ENCODE assay signal across 8 mouse cellular contexts in the genomic region with DNA sequence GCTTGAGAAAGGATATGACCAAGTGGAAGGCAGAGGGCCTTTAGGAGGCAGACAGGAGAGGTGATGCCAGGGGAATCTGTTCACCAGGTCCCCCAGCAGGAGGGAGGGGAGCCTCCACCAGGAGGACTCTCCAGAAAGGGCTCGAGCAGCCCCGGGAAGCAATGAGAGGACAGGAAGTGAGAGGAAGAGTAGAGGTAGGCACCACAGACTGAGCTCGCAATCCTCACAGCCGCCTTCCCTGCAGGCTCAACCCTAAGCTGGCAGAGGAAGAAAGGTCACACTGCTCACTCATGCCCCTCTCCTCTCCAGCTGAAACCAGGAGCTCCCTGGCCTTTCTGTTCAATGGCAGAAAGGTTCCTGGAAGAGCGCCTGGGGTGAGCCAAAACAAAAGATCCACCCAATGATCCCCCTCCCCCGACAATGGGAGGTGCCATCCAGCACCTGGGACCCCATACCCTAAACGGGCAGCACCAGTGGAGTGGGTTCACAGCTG. TPM values are rescaled to one million over a fixed set of nuclear protein-coding genes. Genes with fewer than 3 reads are reported as not detected.
DNase-seq lines count a peak whose midpoint lies in the region; ATAC-seq and TF ChIP-seq lines count a peak whose summit lies in the region.

No protein-coding gene starts in this region.

- peak; percentile 46 for DNase-seq in NIH3T3 (ENCODE audit: low read depth)
- no peak for DNase-seq in midbrain, embryonic 14.5 days
- DNase-seq in thymus, adult 2 months, result no peak
- DNase-seq in kidney, adult 8-10 months, result no peak
- DNase-seq in embryo, embryonic 9.5 days (ENCODE audit: extremely low spot score), result no peak

- ATAC-seq in heart, embryonic 16.5 days (replicated peaks; ENCODE audit: extremely low read depth, insufficient read depth, low FRiP score), result no peak
- no peak for ATAC-seq in heart, embryonic 11.5 days (replicated peaks; ENCODE audit: insufficient number of reproducible peaks, low FRiP score, low TSS enrichment)
- no peak for ATAC-seq in forebrain, embryonic 13.5 days
- no peak for ATAC-seq in midbrain, embryonic 14.5 days (ENCODE audit: low FRiP score, low TSS enrichment)

- TF ChIP-seq CTCF in thymus, adult 2 months (IDR thresholded peaks at IDR 0.05; ENCODE audit: borderline replicate concordance, control insufficient read depth, extremely low read depth, insufficient read depth, low read length, poor library complexity), result no peak

- 24% methylated on average over 7 of the region's 7 CpGs for WGBS in heart, embryonic 16.5 days
- WGBS in heart, embryonic 11.5 days (ENCODE audit: insufficient replicate concordance), result 6% methylated on average over 7 of the region's 7 CpGs
- WGBS in forebrain, embryonic 13.5 days, result 5% methylated on average over 7 of the region's 7 CpGs
- WGBS in midbrain, embryonic 14.5 days, result 8% methylated on average over 7 of the region's 7 CpGs
- WGBS in thymus, adult 2 months, result 42% methylated on average over 7 of the region's 7 CpGs

- no peaks in the 10 kb centered on the region for H3K9me3 ChIP-seq in heart, embryonic 16.5 days (replicated peaks; ENCODE audit: control insufficient read depth, low read length)
- H3K9me3 ChIP-seq in heart, embryonic 11.5 days (replicated peaks; ENCODE audit: control insufficient read depth, low read length), result no peaks in the 10 kb centered on the region
- no peaks in the 10 kb centered on the region for H3K9me3 ChIP-seq in forebrain, embryonic 13.5 days (replicated peaks)
- H3K9me3 ChIP-seq in midbrain, embryonic 14.5 days (ENCODE audit: control insufficient read depth, low read length), result no peaks in the 10 kb centered on the region

- no peak overlapping the region for H3K4me3 ChIP-seq in heart, embryonic 16.5 days (ENCODE audit: low read length)
- H3K4me3 ChIP-seq in heart, embryonic 11.5 days (ENCODE audit: low read depth, low read length), result no peak overlapping the region
- peak overlapping the region; percentile 20 for H3K4me3 ChIP-seq in forebrain, embryonic 13.5 days
- no peak overlapping the region for H3K4me3 ChIP-seq in midbrain, embryonic 14.5 days (replicated peaks; ENCODE audit: low read depth, low read length)
- no peak overlapping the region for H3K4me3 ChIP-seq in thymus, adult 2 months (ENCODE audit: control insufficient read depth, insufficient read depth, low read length)

- no peaks in the 10 kb centered on the region for H3K36me3 ChIP-seq in heart, embryonic 16.5 days (ENCODE audit: control insufficient read depth, insufficient read depth)
- H3K36me3 ChIP-seq in heart, embryonic 11.5 days (ENCODE audit: control insufficient read depth, insufficient read depth, low read length), result no peaks in the 10 kb centered on the region
- H3K36me3 ChIP-seq in forebrain, embryonic 13.5 days (ENCODE audit: poor library complexity, severe bottlenecking), result peaks cover 8% of the 10 kb centered on the region; the same call in 1 of the 2 replicates
- no peaks in the 10 kb centered on the region for H3K36me3 ChIP-seq in midbrain, embryonic 14.5 days (ENCODE audit: control insufficient read depth, insufficient read depth, low read length)
- H3K36me3 ChIP-seq in thymus, adult 2 months (ENCODE audit: control insufficient read depth, insufficient read depth, low read length), result no peaks in the 10 kb centered on the region

- peaks cover 37% of the 10 kb centered on the region for H3K4me1 ChIP-seq in heart, embryonic 16.5 days (ENCODE audit: control insufficient read depth, insufficient read depth, low read length)
- peaks cover 15% of the 10 kb centered on the region; the same call in 1 of the 2 replicates for H3K4me1 ChIP-seq in heart, embryonic 11.5 days (ENCODE audit: control insufficient read depth, insufficient read depth, low read length)
- H3K4me1 ChIP-seq in forebrain, embryonic 13.5 days, result peaks cover 93% of the 10 kb centered on the region
- peaks cover 17% of the 10 kb centered on the region for H3K4me1 ChIP-seq in midbrain, embryonic 14.5 days (ENCODE audit: control insufficient read depth, insufficient read depth, low read length)
- H3K4me1 ChIP-seq in thymus, adult 2 months (replicated peaks; ENCODE audit: control insufficient read depth, insufficient read depth, low read length), result peaks cover 18% of the 10 kb centered on the region

- no peak for TF ChIP-seq POLR2A in thymus, adult 2 months (IDR thresholded peaks at IDR 0.05; ENCODE audit: control insufficient read depth, extremely low read depth, insufficient read depth, low read length, poor library complexity)

- H3K27ac ChIP-seq in heart, embryonic 16.5 days (ENCODE audit: low read length), result peak overlapping the region; percentile 46
- H3K27ac ChIP-seq in heart, embryonic 11.5 days (ENCODE audit: low read depth, low read length), result no peak overlapping the region
- peak overlapping the region; percentile 97 for H3K27ac ChIP-seq in forebrain, embryonic 13.5 days
- H3K27ac ChIP-seq in midbrain, embryonic 14.5 days (replicated peaks; ENCODE audit: low read depth, low read length), result peak overlapping the region; percentile 85
- H3K27ac ChIP-seq in thymus, adult 2 months (ENCODE audit: control insufficient read depth, insufficient read depth, low read length), result no peak overlapping the region

- H3K9ac ChIP-seq in heart, embryonic 16.5 days (ENCODE audit: low read length), result peak overlapping the region; percentile 44; the same call in 1 of the 2 replicates
- H3K9ac ChIP-seq in heart, embryonic 11.5 days (ENCODE audit: low read depth, low read length), result no peak overlapping the region
- H3K9ac ChIP-seq in forebrain, embryonic 13.5 days, result peak overlapping the region; percentile 67
- H3K9ac ChIP-seq in midbrain, embryonic 14.5 days (replicated peaks; ENCODE audit: low read length), result peak overlapping the region; percentile 34; the same call in 1 of the 2 replicates

- peak overlapping the region; percentile 68 for H3K4me2 ChIP-seq in heart, embryonic 16.5 days (ENCODE audit: low read depth, low read length)
- H3K4me2 ChIP-seq in heart, embryonic 11.5 days, result no peak overlapping the region
- H3K4me2 ChIP-seq in forebrain, embryonic 13.5 days, result peak overlapping the region; percentile 64
- H3K4me2 ChIP-seq in midbrain, embryonic 14.5 days (ENCODE audit: low read length), result peak overlapping the region; percentile 50

- H3K27me3 ChIP-seq in heart, embryonic 16.5 days (ENCODE audit: control insufficient read depth, insufficient read depth, low read length), result peaks cover 54% of the 10 kb centered on the region
- H3K27me3 ChIP-seq in heart, embryonic 11.5 days (ENCODE audit: control insufficient read depth, insufficient read depth, low read length), result peaks cover 98% of the 10 kb centered on the region
- peaks cover 81% of the 10 kb centered on the region for H3K27me3 ChIP-seq in forebrain, embryonic 13.5 days
- H3K27me3 ChIP-seq in midbrain, embryonic 14.5 days (ENCODE audit: control insufficient read depth, insufficient read depth, low read length), result peaks cover 73% of the 10 kb centered on the region
- H3K27me3 ChIP-seq in thymus, adult 2 months (ENCODE audit: control insufficient read depth, insufficient read depth, low read length), result no peaks in the 10 kb centered on the region

RNA-seq across cellular contexts. Expression of gene Nfix, which starts 24.5 kb away (rescaled TPM):
- polyA plus RNA-seq in heart, embryonic 16.5 days (2015; fragmentation: Nextera tagmentation; extraction: Ambion mirVana), result 12.7 and 15.9 TPM in 2 replicates
- 6.1 and 7.6 TPM in 2 replicates for polyA plus RNA-seq in heart, embryonic 11.5 days (2014; fragmentation: Nextera tagmentation; extraction: Ambion mirVana)
- 127 and 145 TPM in 2 replicates for polyA plus RNA-seq in forebrain, embryonic 13.5 days (2015; fragmentation: Nextera tagmentation; extraction: Ambion mirVana)
- polyA plus RNA-seq in midbrain, embryonic 14.5 days (2014; fragmentation: Nextera tagmentation; extraction: Ambion mirVana), result 45.9 and 49.8 TPM in 2 replicates
- polyA plus RNA-seq in thymus, adult 2 months (2012; rRNA removed), result 17.7 and 18.2 TPM in 2 replicates

RNA-seq across cellular contexts. Expression of gene Dand5, which starts 47.0 kb away (rescaled TPM):
- 6.6 and 6.8 TPM in 2 replicates for polyA plus RNA-seq in heart, embryonic 16.5 days (2015; fragmentation: Nextera tagmentation; extraction: Ambion mirVana)
- polyA plus RNA-seq in heart, embryonic 11.5 days (2014; fragmentation: Nextera tagmentation; extraction: Ambion mirVana), result 5.0 and 6.0 TPM in 2 replicates
- polyA plus RNA-seq in forebrain, embryonic 13.5 days (2015; fragmentation: Nextera tagmentation; extraction: Ambion mirVana), result 7.3 and 8.2 TPM in 2 replicates
- polyA plus RNA-seq in midbrain, embryonic 14.5 days (2014; fragmentation: Nextera tagmentation; extraction: Ambion mirVana), result 9.9 and 12.7 TPM in 2 replicates
- polyA plus RNA-seq in thymus, adult 2 months (2012; rRNA removed), result 2.2 TPM in 2 replicates

RNA-seq across cellular contexts. Expression of gene G430095P16Rik, which starts 52.9 kb away (rescaled TPM):
- 3.1 and 4.7 TPM in 2 replicates for polyA plus RNA-seq in heart, embryonic 16.5 days (2015; fragmentation: Nextera tagmentation; extraction: Ambion mirVana)
- polyA plus RNA-seq in heart, embryonic 11.5 days (2014; fragmentation: Nextera tagmentation; extraction: Ambion mirVana), result 3.4 and 5.4 TPM in 2 replicates
- polyA plus RNA-seq in forebrain, embryonic 13.5 days (2015; fragmentation: Nextera tagmentation; extraction: Ambion mirVana), result 3.7 and 3.8 TPM in 2 replicates
- 0.67 and 0.91 TPM in 2 replicates for polyA plus RNA-seq in midbrain, embryonic 14.5 days (2014; fragmentation: Nextera tagmentation; extraction: Ambion mirVana)
- polyA plus RNA-seq in thymus, adult 2 months (2012; rRNA removed), result 1.8 and 2.6 TPM in 2 replicates

RNA-seq across cellular contexts. Expression of gene Gadd45gip1, which starts 55.7 kb away (rescaled TPM):
- polyA plus RNA-seq in heart, embryonic 16.5 days (2015; fragmentation: Nextera tagmentation; extraction: Ambion mirVana), result 47.7 and 48.3 TPM in 2 replicates
- polyA plus RNA-seq in heart, embryonic 11.5 days (2014; fragmentation: Nextera tagmentation; extraction: Ambion mirVana), result 51.5 and 52.2 TPM in 2 replicates
- 42.6 and 47.0 TPM in 2 replicates for polyA plus RNA-seq in forebrain, embryonic 13.5 days (2015; fragmentation: Nextera tagmentation; extraction: Ambion mirVana)
- polyA plus RNA-seq in midbrain, embryonic 14.5 days (2014; fragmentation: Nextera tagmentation; extraction: Ambion mirVana), result 32.7 and 35.8 TPM in 2 replicates
- 52.9 and 60.6 TPM in 2 replicates for polyA plus RNA-seq in thymus, adult 2 months (2012; rRNA removed)

Comparison
In these comparisons a context has a peak if more than half of its experiments do, and no peak if none do; other contexts are left out.
1. H3K27ac ChIP-seq: peak in heart, embryonic 16.5 days (single experiment), forebrain, embryonic 13.5 days (single experiment) and midbrain, embryonic 14.5 days (single experiment); none in heart, embryonic 11.5 days (single experiment) and thymus, adult 2 months (single experiment).